Mouse (Mus musculus) erythroblast, adult 5-6 weeks (primary cell): ENCODE data around the gene Bdnf. TPM values are rescaled to one million over a fixed set of nuclear protein-coding genes. Genes with fewer than 3 reads are reported as not detected.

Experiments used
- ATAC-seq: replicated peaks from 2 replicates; pipeline ENCODE4 v1.8.0; 2016; ENCODE audit warnings: moderate number of reproducible peaks, mild to moderate bottlenecking, moderate TSS enrichment, inconsistent platforms; ENCODE audit not compliant: poor library complexity, low FRiP score, severe bottlenecking
- total RNA-seq, 2 experiments: library from RNA; stranded (forward) in 1 of 2; stranded (reverse) in 1 of 2; fragments of 150-400 nt in 1 of 2; fragments of 200-764, 138-1000 nt in 1 of 2; gene quantifications; 2 replicates each; pipeline versions ENCODE4 v1.2.3 to v1.2.4; 2015 to 2017; ENCODE audit warnings: low replicate concordance in 2 of 2

Bdnf gene
- total RNA-seq, 2 experiments from 2014 or later = not detected

GRCm38 (mm10) chr2:109703588-109703987, 29.1 kb downstream of the Bdnf start:
- ATAC-seq = no peak

- no peak for ATAC-seq
Observed at GRCm38 (mm10) chr2:109704053-109704452, 29.6 kb downstream of the Bdnf start.

GRCm38 (mm10) chr2:109706524-109706923, 32.0 kb downstream of the Bdnf start:
- ATAC-seq = no peak

- ATAC-seq = no peak
Observed at GRCm38 (mm10) chr2:109709346-109709745, 34.8 kb downstream of the Bdnf start.

GRCm38 (mm10) chr2:109711049-109711448, 36.5 kb downstream of the Bdnf start:
- ATAC-seq = no peak

GRCm38 (mm10) chr2:109725261-109725660, 50.8 kb downstream of the Bdnf start:
- ATAC-seq = no peak

GRCm38 (mm10) chr2:109725831-109726230, 51.3 kb downstream of the Bdnf start:
- no peak for ATAC-seq

GRCm38 (mm10) chr2:109729221-109729620, 54.7 kb downstream of the Bdnf start:
- no peak for ATAC-seq

GRCm38 (mm10) chr2:109733201-109734039, 58.9 kb downstream of the Bdnf start:
- no peak for ATAC-seq

- no peak for ATAC-seq
Observed at GRCm38 (mm10) chr2:109734228-109734627, 59.7 kb downstream of the Bdnf start.

- no peak for ATAC-seq
Observed at GRCm38 (mm10) chr2:109734666-109735065, 60.2 kb downstream of the Bdnf start.

GRCm38 (mm10) chr2:109735347-109735746, 60.8 kb downstream of the Bdnf start:
- no peak for ATAC-seq

- ATAC-seq = no peak
Observed at GRCm38 (mm10) chr2:109736306-109736705, 61.8 kb downstream of the Bdnf start.

GRCm38 (mm10) chr2:109738331-109738730, 63.8 kb downstream of the Bdnf start:
- no peak for ATAC-seq

- ATAC-seq = no peak
Observed at GRCm38 (mm10) chr2:109743208-109743960, 68.9 kb downstream of the Bdnf start.

GRCm38 (mm10) chr2:109746223-109746622, 71.7 kb downstream of the Bdnf start:
- ATAC-seq = no peak

- no peak for ATAC-seq
Observed at GRCm38 (mm10) chr2:109748412-109748811, 73.9 kb downstream of the Bdnf start.

- no peak for ATAC-seq
Observed at GRCm38 (mm10) chr2:109748815-109749214, 74.3 kb downstream of the Bdnf start.

- no peak for ATAC-seq
Observed at GRCm38 (mm10) chr2:109749964-109750363, 75.5 kb downstream of the Bdnf start.

GRCm38 (mm10) chr2:109750484-109750883, 76.0 kb downstream of the Bdnf start:
- no peak for ATAC-seq

GRCm38 (mm10) chr2:109756305-109756704, 81.8 kb downstream of the Bdnf start:
- ATAC-seq = no peak
